Mouse (Mus musculus) frontal cortex, adult 2 months (tissue): Measurements from ENCODE around the gene Mamstr. TPM values are rescaled to one million over a fixed set of nuclear protein-coding genes. Genes with fewer than 3 reads are reported as not detected.
A peak's percentile ranks its signal among the peaks of the same experiment; 100 is the strongest.

Experiments used
- DNase-seq, 2 experiments: peaks; one replicate each; pipeline ENCODE4 v3.0.0; 2022; ENCODE audit warnings: low spot score in 1 of 2; ENCODE audit errors: extremely low spot score in 1 of 2
- polyA plus RNA-seq: library from polyadenylated mRNA; depleted of rRNA; stranded (reverse); fragments of >200 nt; gene quantifications from 2 replicates; pipeline ENCODE4 v1.2.3, GENCODE M21; 2012; rRNA removed

The Mamstr gene
- 5.9 and 6.6 TPM in 2 replicates for polyA plus RNA-seq

- DNase-seq: no peak
Measured at GRCm38 (mm10) chr7:45639561-45640027, at the start of gene Mamstr. TSS of gene Mamstr (plus strand) at chr7:45639977.

- DNase-seq: peak in 1 of 2 experiments; percentile 24
Measured at GRCm38 (mm10) chr7:45590874-45591273, 48.9 kb upstream of the Mamstr start.

- DNase-seq: no peak
Measured at GRCm38 (mm10) chr7:45591880-45592279, 47.9 kb upstream of the Mamstr start.

- peak in 1 of 2 experiments; percentile 85 for DNase-seq
Measured at GRCm38 (mm10) chr7:45593118-45593815, 46.5 kb upstream of the Mamstr start.

DNA sequence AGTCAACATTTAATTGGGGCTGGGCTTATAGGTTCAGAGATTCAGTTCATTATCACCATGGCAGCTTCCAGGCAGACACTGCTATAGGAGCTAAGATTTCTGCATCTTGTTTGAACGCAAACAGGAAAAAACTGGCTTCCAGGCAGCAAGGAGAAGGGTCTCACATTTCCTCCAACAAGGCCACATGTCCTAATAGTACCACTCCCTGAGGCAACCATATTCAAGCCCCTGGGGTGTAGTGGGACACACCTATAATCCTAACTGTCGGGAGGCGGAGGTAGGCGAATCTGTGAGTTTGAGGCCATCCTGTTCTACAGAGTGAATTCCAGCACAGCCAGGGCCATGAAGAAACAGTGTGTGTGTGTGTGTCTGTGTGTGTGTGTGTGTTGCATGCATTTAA, 44.6 kb upstream of the Mamstr start:
- no peak for DNase-seq

DNA sequence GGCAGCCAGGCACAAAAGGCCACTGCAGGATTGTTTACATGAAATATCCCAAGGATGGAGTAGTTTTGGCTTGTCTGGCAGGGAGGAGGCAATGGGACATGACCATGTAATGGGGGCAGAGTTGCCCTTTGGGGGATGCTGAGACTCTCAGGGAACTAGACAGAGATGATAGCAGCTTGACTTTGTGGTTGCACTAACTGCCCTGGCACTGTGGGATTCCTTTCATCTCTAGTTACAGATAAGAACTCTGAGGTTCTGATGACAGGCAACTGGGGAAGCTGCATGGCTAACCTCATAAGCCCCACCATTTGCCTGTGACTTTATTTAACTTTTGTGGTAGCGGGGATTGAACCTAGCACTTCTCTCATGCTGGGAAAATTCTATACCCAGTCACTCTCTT, 43.7 kb upstream of the Mamstr start:
- DNase-seq: no peak

- DNase-seq: no peak
Measured at GRCm38 (mm10) chr7:45597013-45597412, 42.8 kb upstream of the Mamstr start.

DNA sequence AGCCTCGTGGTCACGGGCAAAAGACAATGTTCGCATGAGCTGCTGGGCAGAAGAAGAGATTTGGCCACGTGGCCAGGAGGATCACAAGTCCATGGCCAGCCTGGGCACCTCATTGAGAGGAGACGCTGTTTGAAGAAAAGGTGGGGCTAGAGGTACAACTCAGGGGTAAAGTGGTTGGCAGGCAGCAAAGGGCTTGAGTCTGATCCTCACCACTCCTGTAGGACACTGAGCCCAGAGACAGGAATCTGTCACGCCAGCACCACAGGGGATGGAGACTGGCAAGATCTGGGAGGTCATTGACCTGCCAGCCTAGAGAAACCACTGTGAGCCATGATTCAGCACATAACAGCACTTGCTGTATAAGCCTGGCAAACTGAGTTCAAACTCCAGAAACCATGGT, 42.2 kb upstream of the Mamstr start:
- no peak for DNase-seq

DNA sequence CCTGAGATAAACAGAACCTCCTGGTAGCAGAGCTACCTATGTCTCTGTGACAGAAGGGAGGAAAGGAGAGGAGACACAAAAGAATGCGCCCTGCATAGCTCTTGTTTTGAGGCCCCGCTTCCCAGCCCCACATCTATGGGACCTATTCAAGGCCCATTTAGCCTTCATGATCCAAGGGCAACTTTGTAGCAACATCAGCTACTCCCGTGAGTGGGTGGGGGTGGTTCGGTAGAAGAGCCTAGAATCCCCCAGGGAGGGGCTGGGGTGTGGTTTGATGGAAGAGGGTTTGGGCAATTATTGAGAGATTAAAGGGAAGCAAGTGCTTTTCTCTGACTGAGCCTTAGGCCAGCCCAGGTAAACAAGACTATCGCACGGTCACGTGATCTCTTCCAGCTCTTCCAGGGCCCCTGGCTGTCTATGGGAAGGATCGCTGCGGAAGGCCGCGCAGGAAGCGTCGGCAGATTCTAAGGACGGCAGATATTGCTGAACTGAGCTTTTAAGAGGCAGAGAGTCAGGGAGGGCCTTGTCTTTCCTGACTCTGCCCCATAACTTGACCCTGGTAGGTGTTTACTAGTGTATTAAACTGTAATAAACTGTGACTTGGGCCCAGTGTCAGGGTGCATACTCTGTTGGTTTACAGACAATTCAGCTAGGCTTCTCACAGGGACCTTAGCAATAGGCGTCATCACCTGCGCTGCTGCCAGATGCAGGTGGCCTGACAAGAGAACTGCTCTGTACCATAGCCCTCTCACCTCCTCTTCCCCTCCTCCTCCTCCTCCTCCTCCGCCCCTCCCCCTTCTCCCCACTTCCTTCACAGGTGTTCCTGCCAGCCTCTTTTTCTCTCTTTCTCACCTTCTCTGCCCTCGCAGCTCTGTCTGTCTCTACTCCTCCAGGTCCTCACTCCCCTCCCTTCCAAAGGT, 40.6 kb upstream of the Mamstr start:
- no peak for DNase-seq

- DNase-seq: no peak
Measured at GRCm38 (mm10) chr7:45605704-45606289, 34.0 kb upstream of the Mamstr start.

DNA sequence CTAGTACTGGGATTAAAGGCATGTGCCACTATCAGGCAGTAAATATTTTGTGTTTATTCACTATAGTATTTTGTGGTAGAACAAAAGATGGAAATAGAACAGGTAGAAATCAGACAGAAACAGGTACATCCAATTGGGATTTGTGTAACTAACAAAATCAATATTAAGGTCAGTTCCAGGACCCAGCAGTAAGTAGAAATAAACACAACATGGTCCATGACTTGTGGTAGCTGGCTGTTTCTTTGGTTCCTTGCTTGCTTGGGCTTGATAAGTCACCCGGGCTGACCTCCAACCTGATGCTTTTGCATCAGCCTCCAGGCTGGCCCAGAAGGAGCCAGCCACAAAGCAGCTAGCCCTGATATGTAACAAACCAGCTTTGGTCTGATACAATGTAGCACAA, 30.3 kb upstream of the Mamstr start:
- DNase-seq: no peak

GRCm38 (mm10) chr7:45616277-45616676, 23.5 kb upstream of the Mamstr start:
- DNase-seq: no peak

- peak in 1 of 2 experiments; percentile 28 for DNase-seq
Measured at GRCm38 (mm10) chr7:45617042-45617695, 22.6 kb upstream of the Mamstr start, which contains the start of gene Fut1. TSS of gene Fut1 (plus strand) at chr7:45617289.

GRCm38 (mm10) chr7:45618316-45618715, 21.5 kb upstream of the Mamstr start:
- no peak for DNase-seq

DNA sequence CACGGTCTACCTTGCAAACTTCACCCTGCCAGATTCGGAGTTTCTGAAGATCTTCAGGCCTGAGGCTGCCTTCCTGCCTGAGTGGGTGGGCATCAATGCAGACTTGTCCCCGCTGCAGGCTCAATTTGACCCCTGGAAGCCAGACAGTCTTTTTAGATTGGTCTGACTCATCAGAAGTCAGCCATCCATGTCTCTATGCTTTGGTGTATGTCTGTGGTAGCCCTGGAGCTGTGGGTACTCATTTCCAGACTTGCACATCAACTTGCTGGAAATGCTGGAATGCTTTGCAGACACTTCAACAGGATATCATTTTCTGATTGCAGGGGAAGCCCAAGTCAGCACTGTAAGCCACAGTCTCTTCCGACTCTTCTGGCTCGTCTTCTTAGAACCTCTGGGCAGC, 20.2 kb upstream of the Mamstr start:
- DNase-seq: no peak

GRCm38 (mm10) chr7:45621443-45621842, 18.3 kb upstream of the Mamstr start, which contains the start of gene Izumo1:
TSS of gene Izumo1 (plus strand) at chr7:45621811.
- no peak for DNase-seq

- no peak for DNase-seq
Measured at GRCm38 (mm10) chr7:45623507-45623906, 16.3 kb upstream of the Mamstr start.

- no peak for DNase-seq
Measured at GRCm38 (mm10) chr7:45624718-45625117, 15.1 kb upstream of the Mamstr start.

DNA sequence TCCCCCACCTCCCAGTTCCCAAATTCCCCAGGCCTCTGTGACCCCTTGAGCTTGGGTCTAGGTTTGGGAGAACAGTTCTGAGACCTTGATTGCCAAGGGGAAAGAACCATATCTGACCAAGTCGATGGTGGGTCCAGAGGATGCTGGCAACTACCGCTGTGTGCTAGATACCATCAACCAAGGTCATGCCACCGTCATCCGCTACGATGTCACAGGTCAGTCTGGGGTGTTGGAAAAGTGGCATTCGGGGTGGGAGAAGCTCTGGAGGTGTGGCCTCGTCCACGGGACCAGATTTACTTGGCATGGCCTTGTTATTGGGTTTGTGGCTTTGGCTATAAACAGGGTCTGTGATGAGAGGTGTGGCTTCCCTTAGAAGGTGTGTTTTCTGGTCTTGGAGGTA, 14.3 kb upstream of the Mamstr start:
- no peak for DNase-seq

- DNase-seq: no peak
Measured at GRCm38 (mm10) chr7:45626571-45627076, 13.2 kb upstream of the Mamstr start.
